Mouse (Mus musculus): ENCODE data around the gene Col16a1. TPM values are rescaled to one million over a fixed set of nuclear protein-coding genes. Genes with fewer than 3 reads are reported as not detected.

Gene Col16a1
- 0.23 and 0.50 TPM in 2 replicates for total RNA-seq (2012; rRNA removed)
- under 1 TPM in 1 of 2 experiments, not detected in 1; 0.25 TPM for polyA plus RNA-seq (2012; ENCODE audit: insufficient read depth in 1 of 2, insufficient read length in 2 of 2, low read depth in 1 of 2, low replicate concordance in 2 of 2, missing spikeins in 1 of 2)

DNA sequence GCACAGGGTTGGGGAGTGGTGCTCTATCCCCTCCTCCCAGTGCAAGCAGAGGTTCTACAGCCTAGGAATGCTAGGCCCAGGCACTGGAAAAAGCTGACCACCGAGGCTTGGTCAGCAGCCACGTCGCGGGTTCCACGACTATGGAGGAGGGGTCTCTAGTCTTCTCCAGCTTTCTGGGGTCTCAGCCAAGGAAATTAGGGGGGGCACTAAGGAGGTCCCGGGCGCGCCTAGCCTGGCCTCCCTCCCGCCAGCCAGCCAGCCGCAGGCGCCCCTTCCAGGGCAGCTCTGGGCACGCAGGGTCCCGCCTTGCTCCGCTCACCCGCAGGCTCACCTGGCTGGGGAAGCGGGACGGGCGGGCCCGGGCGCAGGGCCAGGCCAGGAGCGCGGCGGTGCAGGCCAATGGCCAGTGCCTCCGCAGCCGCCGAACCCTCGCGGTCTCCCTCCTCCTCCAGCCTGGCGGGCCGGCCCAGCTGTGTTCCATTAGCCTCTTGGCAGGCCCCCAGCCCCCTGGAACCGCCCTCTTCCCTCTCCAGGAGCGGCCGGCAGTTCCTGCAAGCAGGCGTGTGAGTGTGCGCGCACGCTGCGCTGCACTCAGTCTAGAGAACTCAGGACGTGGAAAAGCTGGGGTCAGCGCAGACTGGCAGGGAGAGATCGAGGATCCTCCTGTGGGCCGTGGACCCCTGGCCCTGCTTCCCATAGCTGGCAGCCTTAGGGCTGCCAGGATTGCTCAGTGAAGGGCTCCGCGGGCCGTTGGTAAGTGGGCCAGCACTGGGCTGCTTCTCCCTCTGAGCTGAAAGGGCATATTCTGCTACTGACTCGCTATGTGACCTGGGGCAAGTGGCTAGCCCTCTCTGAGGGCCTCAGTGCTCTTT is at the start of gene Col16a1:
TSS of gene Col16a1 (plus strand) at position 510 of the 872 bp plus-strand sequence.
- H3K36me3 ChIP-seq (ENCODE audit: control insufficient read depth in 1 of 2, insufficient read depth in 2 of 2, low read length in 2 of 2) = no peaks in the 10 kb centered on the region
- no peaks in the 10 kb centered on the region for H3K79me2 ChIP-seq (ENCODE audit: control insufficient read depth, insufficient read depth, low read length, poor library complexity)
- peaks cover 0 to 5% of the 10 kb centered on the region in 2 experiments; a peak in 2 of 4 replicates for H3K27me3 ChIP-seq (ENCODE audit: control insufficient read depth in 1 of 2, insufficient read depth in 2 of 2, low read length in 2 of 2)
- H3K9me3 ChIP-seq (replicated peaks; ENCODE audit: insufficient read depth, low read length) = no peaks in the 10 kb centered on the region
- no peak within 1 kb of the TSS for H3K9ac ChIP-seq (ENCODE audit: control insufficient read depth, low read depth, low read length, poor library complexity, severe bottlenecking)
- no peaks in the 10 kb centered on the region for H3K4me1 ChIP-seq (ENCODE audit: control insufficient read depth in 1 of 2, insufficient read depth in 2 of 2, low read length in 2 of 2)
- H3K27ac ChIP-seq (ENCODE audit: control insufficient read depth, low read depth, low read length) = no peak within 1 kb of the TSS
- no peak for TF ChIP-seq MAFK (IDR thresholded peaks at IDR 0.05; ENCODE audit: borderline replicate concordance, low read depth, low read length)
- no peak for TF ChIP-seq GATA1 (IDR thresholded peaks at IDR 0.05; ENCODE audit: low read depth, low read length)
- no peak for TF ChIP-seq MEF2A (IDR thresholded peaks at IDR 0.05; ENCODE audit: extremely low read depth, insufficient replicate concordance, low read depth, low read length, poor library complexity, severe bottlenecking)
- no peak for TF ChIP-seq ZC3H11A (IDR thresholded peaks at IDR 0.05; ENCODE audit: low read depth, low read length)
- TF ChIP-seq KAT2A (conservative IDR thresholded peaks at IDR 0.05; ENCODE audit: low read depth, low read length) = no peak
- no peak for TF ChIP-seq TAL1 (IDR thresholded peaks at IDR 0.05; ENCODE audit: low read length)
- TF ChIP-seq SMC3 (IDR thresholded peaks at IDR 0.05; ENCODE audit: low read depth, low read length) = no peak
- no peak for TF ChIP-seq EP300 (IDR thresholded peaks at IDR 0.05; ENCODE audit: low read depth in 1 of 2, low read length in 2 of 2)
- TF ChIP-seq UBTF (IDR thresholded peaks at IDR 0.05; ENCODE audit: borderline replicate concordance, insufficient read depth, low read depth, low read length) = no peak
- no peak for TF ChIP-seq NELFE (IDR thresholded peaks at IDR 0.05; ENCODE audit: low read depth, low read length)
- no peak for TF ChIP-seq ZNF384 (IDR thresholded peaks at IDR 0.05; ENCODE audit: low read depth, low read length)
- no peak for TF ChIP-seq NRF1 (IDR thresholded peaks at IDR 0.05; ENCODE audit: insufficient read depth, low read depth, low read length, poor library complexity, severe bottlenecking)
- no peak for TF ChIP-seq MYC (IDR thresholded peaks at IDR 0.05; ENCODE audit: low read depth, low read length)
- no peak for TF ChIP-seq ZKSCAN1 (IDR thresholded peaks at IDR 0.05; ENCODE audit: low read depth, low read length)
- no peak for TF ChIP-seq MXI1 (IDR thresholded peaks at IDR 0.05; ENCODE audit: low read depth, low read length)
- no peak for DNase-seq (ENCODE audit: low read depth, low spot score)
- no peak within 1 kb of the TSS for H3K4me3 ChIP-seq (ENCODE audit: control insufficient read depth in 1 of 2, insufficient read depth in 1 of 2, low read depth in 2 of 2, low read length in 2 of 2)

DNA sequence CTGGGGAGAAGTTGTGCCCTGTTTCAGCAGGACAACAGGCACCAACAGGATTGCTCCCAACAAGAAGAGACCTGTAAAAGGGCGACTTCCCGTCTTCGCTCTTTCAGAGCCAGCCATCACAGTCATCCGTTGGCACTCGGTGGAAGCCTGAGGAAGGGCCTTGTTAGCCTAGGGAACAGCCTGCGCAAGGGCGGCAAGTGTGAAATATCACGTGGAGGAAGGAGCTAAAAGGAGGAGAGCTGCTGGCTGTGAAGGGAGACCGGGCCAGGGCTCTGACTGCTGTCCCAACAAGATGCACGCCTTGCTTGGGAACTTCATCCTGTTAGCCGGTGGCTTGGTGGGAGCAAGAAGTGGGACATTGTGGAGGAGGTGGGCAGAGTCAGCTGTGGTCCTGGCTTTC is 49.5 kb upstream of the Col16a1 start:
- Histone ChIP-seq H3K27me3 (ENCODE audit: control insufficient read depth in 1 of 2, insufficient read depth in 2 of 2, low read length in 2 of 2) (no peaks in the 10 kb centered on the region), H3K4me1 (ENCODE audit: control insufficient read depth in 1 of 2, insufficient read depth in 2 of 2, low read length in 2 of 2) (no peaks in the 10 kb centered on the region), H3K4me3 (ENCODE audit: control insufficient read depth in 1 of 2, insufficient read depth in 1 of 2, low read depth in 2 of 2, low read length in 2 of 2) (no peak overlapping the region), H3K9ac (ENCODE audit: control insufficient read depth, low read depth, low read length, poor library complexity, severe bottlenecking) (no peak overlapping the region), H3K27ac (ENCODE audit: control insufficient read depth, low read depth, low read length) (no peak overlapping the region), H3K79me2 (ENCODE audit: control insufficient read depth, insufficient read depth, low read length, poor library complexity) (no peaks in the 10 kb centered on the region), H3K9me3 (replicated peaks; ENCODE audit: insufficient read depth, low read length) (no peaks in the 10 kb centered on the region), H3K36me3 (ENCODE audit: control insufficient read depth in 1 of 2, insufficient read depth in 2 of 2, low read length in 2 of 2) (no peaks in the 10 kb centered on the region)
- no peak for DNase-seq (ENCODE audit: low read depth, low spot score)
- no peak for TF ChIP-seq SMC3 (IDR thresholded peaks at IDR 0.05; ENCODE audit: low read depth, low read length)
- TF ChIP-seq POLR2AphosphoS2 (IDR thresholded peaks at IDR 0.05; ENCODE audit: low read length) = no peak
- TF ChIP-seq TBP (IDR thresholded peaks at IDR 0.05; ENCODE audit: low read depth, low read length) = no peak
- no peak for TF ChIP-seq RCOR1 (IDR thresholded peaks at IDR 0.05; ENCODE audit: low read depth, low read length)
- TF ChIP-seq ZKSCAN1 (IDR thresholded peaks at IDR 0.05; ENCODE audit: low read depth, low read length) = no peak
- TF ChIP-seq CHD1 (IDR thresholded peaks at IDR 0.05; ENCODE audit: low read depth, low read length) = no peak
- TF ChIP-seq TCF12 (IDR thresholded peaks at IDR 0.05; ENCODE audit: low read depth, low read length) = no peak
- no peak for TF ChIP-seq HCFC1 (IDR thresholded peaks at IDR 0.05; ENCODE audit: low read depth, low read length)
- TF ChIP-seq RAD21 (IDR thresholded peaks at IDR 0.05; ENCODE audit: low read depth, low read length) = no peak
- TF ChIP-seq BHLHE40 (IDR thresholded peaks at IDR 0.05; ENCODE audit: borderline replicate concordance, low read depth, low read length) = no peak
- TF ChIP-seq MYB (IDR thresholded peaks at IDR 0.05; ENCODE audit: low read depth, low read length) = no peak
- no peak for TF ChIP-seq NELFE (IDR thresholded peaks at IDR 0.05; ENCODE audit: low read depth, low read length)
- no peak for TF ChIP-seq MAZ (IDR thresholded peaks at IDR 0.05; ENCODE audit: low read depth, low read length)
- no peak for TF ChIP-seq USF1 (IDR thresholded peaks at IDR 0.05; ENCODE audit: low read depth, low read length)
- no peak for TF ChIP-seq MYC (IDR thresholded peaks at IDR 0.05; ENCODE audit: low read depth, low read length)
- no peak for TF ChIP-seq EP300 (IDR thresholded peaks at IDR 0.05; ENCODE audit: low read depth in 1 of 2, low read length in 2 of 2)
- no peak for TF ChIP-seq POLR2AphosphoS5 (IDR thresholded peaks at IDR 0.05; ENCODE audit: borderline replicate concordance, low read depth, low read length)
- TF ChIP-seq UBTF (IDR thresholded peaks at IDR 0.05; ENCODE audit: borderline replicate concordance, insufficient read depth, low read depth, low read length) = no peak
